Mouse (Mus musculus) layer of hippocampus, adult 18-20 months (tissue): ENCODE measurements around the gene Insl5. TPM values are rescaled to one million over a fixed set of nuclear protein-coding genes. Genes with fewer than 3 reads are reported as not detected.

ENCODE experiments used
- DNase-seq, 2 experiments: peaks; one replicate each; pipeline ENCODE4 v3.0.0; 2022; ENCODE audit warnings: low spot score in 2 of 2
- long read RNA-seq: library from polyadenylated mRNA; stranded (forward); transcript quantifications from one replicate; pipeline ENCODE4 v2.0.0, GENCODE M21; 2021
- total RNA-seq, 2 experiments: library from RNA; stranded (reverse); gene quantifications; 2 replicates each; pipeline ENCODE4 v1.2.3; 2021

Gene Insl5
- total RNA-seq = 1 to 10 TPM in 1 of 2 experiments, under 1 TPM in 1; 0.82 to 1.4 TPM
- long read RNA-seq = 0 reads

GRCm38 (mm10) chr4:103026621-103027020 lies at the start of gene Insl5:
Gene Insl5 (minus strand): TSS chr4:103026842.
- no peak for DNase-seq

- no peak for DNase-seq
Measured at GRCm38 (mm10) chr4:103070631-103071030, 44.0 kb upstream of the Insl5 start.

GRCm38 (mm10) chr4:103067906-103068655 lies 41.4 kb upstream of the Insl5 start:
- no peak for DNase-seq

GRCm38 (mm10) chr4:103064976-103065375 lies 38.3 kb upstream of the Insl5 start:
- no peak for DNase-seq

GRCm38 (mm10) chr4:103064421-103064820 lies 37.8 kb upstream of the Insl5 start:
- no peak for DNase-seq

- DNase-seq = no peak
Measured at GRCm38 (mm10) chr4:103056909-103057308, 30.3 kb upstream of the Insl5 start.

- DNase-seq = peak in 1 of 2 experiments; percentile 27
Measured at GRCm38 (mm10) chr4:103048046-103048445, 21.4 kb upstream of the Insl5 start.

- no peak for DNase-seq
Measured at GRCm38 (mm10) chr4:103042997-103043396, 16.4 kb upstream of the Insl5 start.

- DNase-seq = no peak
Measured at GRCm38 (mm10) chr4:103039838-103040191, 13.2 kb upstream of the Insl5 start.

GRCm38 (mm10) chr4:103039103-103039837 lies 12.6 kb upstream of the Insl5 start:
- no peak for DNase-seq

GRCm38 (mm10) chr4:103028177-103029088 lies 1.8 kb upstream of the Insl5 start:
- no peak for DNase-seq

GRCm38 (mm10) chr4:103027745-103028144 lies 1.1 kb upstream of the Insl5 start:
- DNase-seq = no peak

- no peak for DNase-seq
Measured at GRCm38 (mm10) chr4:103013490-103013889, 13.2 kb downstream of the Insl5 start.

- no peak for DNase-seq
Measured at GRCm38 (mm10) chr4:103011823-103012222, 14.8 kb downstream of the Insl5 start.

- DNase-seq = no peak
Measured at GRCm38 (mm10) chr4:103010734-103011133, 15.9 kb downstream of the Insl5 start.

GRCm38 (mm10) chr4:103006943-103007418 lies 19.7 kb downstream of the Insl5 start:
- no peak for DNase-seq

GRCm38 (mm10) chr4:103006266-103006665 lies 20.4 kb downstream of the Insl5 start:
- no peak for DNase-seq

GRCm38 (mm10) chr4:103005190-103005945 lies 21.3 kb downstream of the Insl5 start:
- DNase-seq = no peak

GRCm38 (mm10) chr4:103004681-103005080 lies 22.0 kb downstream of the Insl5 start:
- no peak for DNase-seq

GRCm38 (mm10) chr4:102991685-102992084 lies 35.0 kb downstream of the Insl5 start:
- DNase-seq = no peak
